Mouse (Mus musculus): ENCODE measurements around the gene Gm42417.

Gene Gm42417

GRCm38 (mm10) chr1:36539186-36539585 lies at the start of gene Gm42417:
TSS of gene Gm42417 (minus strand) at chr1:36539429.
- DNase-seq (ENCODE audit: low read depth, low spot score), result no peak

- no peak for DNase-seq (ENCODE audit: low read depth, low spot score)
Measured at GRCm38 (mm10) chr1:36587860-36588259, 48.6 kb upstream of the Gm42417 start.

- no peak for DNase-seq (ENCODE audit: low read depth, low spot score)
Measured at GRCm38 (mm10) chr1:36586288-36586687, 47.1 kb upstream of the Gm42417 start.

GRCm38 (mm10) chr1:36583408-36584116 lies 44.3 kb upstream of the Gm42417 start:
- DNase-seq (ENCODE audit: low read depth, low spot score), result no peak

- DNase-seq (ENCODE audit: low read depth, low spot score), result no peak
Measured at GRCm38 (mm10) chr1:36582211-36582610, 43.0 kb upstream of the Gm42417 start.

- no peak for DNase-seq (ENCODE audit: low read depth, low spot score)
Measured at GRCm38 (mm10) chr1:36581260-36581659, 42.0 kb upstream of the Gm42417 start.

GRCm38 (mm10) chr1:36580384-36581207 lies 41.4 kb upstream of the Gm42417 start:
- DNase-seq (ENCODE audit: low read depth, low spot score), result peak; percentile 49

- DNase-seq (ENCODE audit: low read depth, low spot score), result no peak
Measured at GRCm38 (mm10) chr1:36579974-36580383, 40.8 kb upstream of the Gm42417 start.

- no peak for DNase-seq (ENCODE audit: low read depth, low spot score)
Measured at GRCm38 (mm10) chr1:36576991-36577675, 37.9 kb upstream of the Gm42417 start.

GRCm38 (mm10) chr1:36575347-36575746 lies 36.1 kb upstream of the Gm42417 start:
- no peak for DNase-seq (ENCODE audit: low read depth, low spot score)

GRCm38 (mm10) chr1:36574196-36574955 lies 35.1 kb upstream of the Gm42417 start:
- no peak for DNase-seq (ENCODE audit: low read depth, low spot score)

GRCm38 (mm10) chr1:36573524-36573923 lies 34.3 kb upstream of the Gm42417 start:
- no peak for DNase-seq (ENCODE audit: low read depth, low spot score)

- DNase-seq (ENCODE audit: low read depth, low spot score), result no peak
Measured at GRCm38 (mm10) chr1:36572709-36573108, 33.5 kb upstream of the Gm42417 start.

GRCm38 (mm10) chr1:36572140-36572700 lies 33.0 kb upstream of the Gm42417 start:
- DNase-seq (ENCODE audit: low read depth, low spot score), result no peak

GRCm38 (mm10) chr1:36571627-36572026 lies 32.4 kb upstream of the Gm42417 start:
- no peak for DNase-seq (ENCODE audit: low read depth, low spot score)

GRCm38 (mm10) chr1:36570320-36570719 lies 31.1 kb upstream of the Gm42417 start:
- no peak for DNase-seq (ENCODE audit: low read depth, low spot score)

GRCm38 (mm10) chr1:36569694-36570276 lies 30.6 kb upstream of the Gm42417 start:
- DNase-seq (ENCODE audit: low read depth, low spot score), result peak; percentile 49

GRCm38 (mm10) chr1:36568776-36569175 lies 29.5 kb upstream of the Gm42417 start:
- DNase-seq (ENCODE audit: low read depth, low spot score), result peak; percentile 41

GRCm38 (mm10) chr1:36567818-36568603 lies 28.8 kb upstream of the Gm42417 start:
- no peak for DNase-seq (ENCODE audit: low read depth, low spot score)

- peak; percentile 45 for DNase-seq (ENCODE audit: low read depth, low spot score)
Measured at GRCm38 (mm10) chr1:36566425-36566824, 27.2 kb upstream of the Gm42417 start.
